Mouse (Mus musculus): ENCODE data around the gene B4galt7. TPM values are rescaled to one million over a fixed set of nuclear protein-coding genes. Genes with fewer than 3 reads are reported as not detected.
"Not testable (repeated sequence)": the region's sequence is repeated elsewhere in the genome, so short reads cannot be mapped to it uniquely, and the experiment has no call there.

Gene B4galt7
- polyA plus RNA-seq, 1 experiment from 2014 or later: 5.9 TPM

DNA sequence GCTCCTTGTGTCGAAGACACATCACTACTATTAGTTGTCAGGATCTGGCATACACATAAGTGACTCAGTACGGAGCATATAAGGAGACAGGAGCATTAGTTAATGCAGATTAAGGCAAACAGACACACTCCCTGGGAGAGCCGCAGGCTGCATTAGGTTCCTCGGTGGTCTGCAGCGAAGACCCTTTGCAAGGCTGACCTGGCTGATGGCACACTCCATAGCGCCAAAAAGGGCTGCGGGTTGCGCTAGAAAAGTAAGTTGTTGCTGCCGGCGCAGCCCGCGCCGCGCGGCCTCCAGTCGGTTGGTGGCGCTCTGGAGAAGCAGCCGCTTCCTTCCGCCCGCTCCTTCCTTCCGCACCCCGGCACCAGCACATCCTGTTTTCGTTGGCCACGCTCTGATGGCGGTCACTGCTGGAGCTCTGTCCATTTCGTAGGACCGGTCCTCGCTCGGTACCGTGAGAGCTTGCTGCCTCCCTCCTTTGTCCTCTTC is 35.0 kb downstream of the B4galt7 start, which contains the start of gene Ddx46:
Gene Ddx46 (plus strand): TSS at position 389 of the 489 bp plus-strand sequence.
- Histone ChIP-seq H3K36me3 (replicated peaks) (peaks cover 52% of the 10 kb centered on the region), H3K9ac (peak within 1 kb of the TSS; percentile 86), H3K4me2 (peak within 1 kb of the TSS; percentile 84), H3K27ac (replicated peaks) (peak within 1 kb of the TSS; percentile 57), H3K9me3 (replicated peaks) (no peaks in the 10 kb centered on the region), H3K4me1 (replicated peaks) (peaks cover 24% of the 10 kb centered on the region), H3K27me3 (no peaks in the 10 kb centered on the region), H3K4me3 (replicated peaks) (peak within 1 kb of the TSS; percentile 98)
- peak; percentile 89 for ATAC-seq (ENCODE audit: insufficient read depth)
- whole genome bisulfite sequencing (ENCODE audit: insufficient replicate concordance): 4% methylated on average over 30 of the region's 30 CpGs

DNA sequence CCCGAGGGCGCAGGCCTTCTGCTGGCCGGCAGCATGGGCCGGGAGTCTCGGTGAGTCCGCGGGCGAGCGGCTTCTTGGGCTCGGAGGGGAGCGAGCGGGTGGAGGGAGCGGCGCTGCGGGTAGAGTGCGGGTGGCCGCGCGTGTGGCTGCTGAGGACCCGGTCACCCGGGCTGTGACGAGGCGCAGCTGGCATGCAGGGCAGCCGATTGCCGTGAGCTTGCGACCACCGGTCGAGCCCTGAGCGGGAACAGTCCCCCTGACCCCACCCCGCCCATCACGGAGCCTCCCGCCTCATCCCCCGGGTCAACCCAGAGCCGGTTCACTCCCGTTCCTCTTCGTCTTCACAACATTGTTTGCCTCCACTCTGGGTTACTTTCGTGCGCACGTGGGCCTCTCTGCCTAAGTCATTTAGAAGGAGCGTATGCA is 35.5 kb downstream of the B4galt7 start:
- Histone ChIP-seq H3K4me3 (replicated peaks) (peak overlapping the region; percentile 98), H3K9me3 (replicated peaks) (no peaks in the 10 kb centered on the region), H3K27ac (replicated peaks) (peak overlapping the region; percentile 57), H3K9ac (peak overlapping the region; percentile 86), H3K4me2 (peak overlapping the region; percentile 84), H3K27me3 (no peaks in the 10 kb centered on the region), H3K36me3 (replicated peaks) (peaks cover 57% of the 10 kb centered on the region), H3K4me1 (replicated peaks) (peaks cover 24% of the 10 kb centered on the region)
- ATAC-seq (ENCODE audit: insufficient read depth): peak; percentile 70
- under 1% methylated on average over 40 of the region's 40 CpGs for WGBS (ENCODE audit: insufficient replicate concordance)

DNA sequence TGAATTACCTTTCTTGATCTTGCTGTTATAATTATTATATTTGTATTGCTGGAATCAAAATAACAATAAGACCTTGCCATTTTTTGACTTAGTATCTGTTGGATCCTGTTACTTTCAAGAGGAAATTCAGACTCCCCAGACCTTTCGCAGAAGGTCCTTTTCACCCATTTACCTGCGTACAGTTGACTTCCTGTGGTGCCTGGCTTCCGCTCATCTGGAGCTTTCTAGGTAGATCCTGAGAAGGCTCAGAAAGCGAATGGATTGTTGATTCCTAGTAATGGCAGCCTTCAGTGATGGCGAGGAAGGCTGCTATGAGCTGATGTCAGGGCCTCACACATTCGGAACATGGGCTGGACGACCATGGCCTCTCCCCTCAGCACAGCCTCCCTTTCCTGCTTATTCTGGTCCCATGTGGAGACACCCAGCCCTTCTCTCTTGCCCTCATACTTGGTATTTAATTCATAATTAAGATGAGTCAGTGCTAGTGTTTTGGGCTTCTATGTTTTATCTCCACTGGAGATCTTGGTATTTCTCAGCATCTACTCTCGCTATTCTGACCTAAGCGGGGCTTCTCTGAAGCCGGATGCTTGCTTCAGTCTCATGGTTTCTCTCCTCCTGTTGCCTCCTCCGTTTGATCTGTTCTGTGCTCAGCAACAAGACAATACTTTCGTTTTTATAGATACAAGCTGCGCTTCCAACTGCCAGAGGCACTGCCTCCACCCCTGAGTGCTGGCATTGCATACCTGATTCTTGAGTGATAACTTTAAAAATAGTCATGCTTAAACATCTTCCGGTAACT is 36.7 kb downstream of the B4galt7 start:
- Histone ChIP-seq H3K4me1 (replicated peaks) (peaks cover 24% of the 10 kb centered on the region), H3K9ac (peak overlapping the region; percentile 86; the same call in 1 of the 2 replicates), H3K4me2 (peak overlapping the region; percentile 84), H3K4me3 (replicated peaks) (peak overlapping the region; percentile 98), H3K36me3 (replicated peaks) (peaks cover 59% of the 10 kb centered on the region), H3K27ac (replicated peaks) (no peak overlapping the region), H3K27me3 (no peaks in the 10 kb centered on the region), H3K9me3 (replicated peaks) (no peaks in the 10 kb centered on the region)
- no peak for ATAC-seq (ENCODE audit: insufficient read depth)
- 81% methylated on average over 14 of the region's 14 CpGs for WGBS (ENCODE audit: insufficient replicate concordance)

DNA sequence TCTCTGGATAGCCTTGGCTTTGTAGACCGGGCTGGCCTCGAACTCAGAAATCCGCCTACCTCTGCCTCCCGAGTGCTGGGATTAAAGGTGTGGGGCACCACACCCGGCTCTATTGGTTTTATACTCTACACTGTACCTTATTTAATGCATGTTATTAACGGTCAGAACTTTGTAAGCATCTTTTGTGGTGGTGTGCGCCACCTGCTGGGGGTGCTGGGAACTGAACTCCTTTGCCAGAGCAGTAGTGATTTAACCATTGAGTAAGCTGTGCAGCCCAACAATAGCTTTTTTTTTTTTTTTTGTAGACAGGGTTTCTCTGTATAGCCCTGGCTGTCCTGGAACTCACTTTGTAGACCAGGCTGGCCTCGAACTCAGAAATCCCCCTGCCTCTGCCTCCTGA is 40.8 kb downstream of the B4galt7 start:
- ATAC-seq (ENCODE audit: insufficient read depth); H3K27ac ChIP-seq (replicated peaks); H3K4me2 ChIP-seq; H3K27me3 ChIP-seq; H3K4me3 ChIP-seq (replicated peaks); H3K9ac ChIP-seq; H3K9me3 ChIP-seq (replicated peaks): not testable (repeated sequence)
- Histone ChIP-seq H3K36me3 (replicated peaks) (peaks cover 64% of the 10 kb centered on the region), H3K4me1 (replicated peaks) (peaks cover 15% of the 10 kb centered on the region)
- WGBS (ENCODE audit: insufficient replicate concordance): 35% methylated on average over 8 of the region's 8 CpGs

DNA sequence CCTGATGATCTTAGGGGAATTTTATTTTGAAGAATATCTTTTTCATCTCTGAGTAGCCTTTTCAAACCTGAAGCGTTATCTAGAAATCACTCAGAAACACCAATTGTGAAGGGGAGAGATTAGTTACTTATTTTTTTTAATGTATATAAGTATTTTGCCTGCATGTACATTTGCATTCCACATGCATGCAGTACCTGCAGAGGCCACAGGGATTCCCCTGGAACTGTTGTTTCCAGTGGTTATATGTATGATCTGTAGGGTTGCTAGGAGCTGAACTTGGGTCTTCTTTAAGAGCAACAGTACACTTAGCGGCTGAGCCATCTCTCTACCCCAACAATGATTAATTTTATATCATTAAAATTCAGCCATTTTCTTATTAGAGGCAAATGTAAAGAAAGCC is 44.8 kb downstream of the B4galt7 start:
- no peak for ATAC-seq (ENCODE audit: insufficient read depth)

DNA sequence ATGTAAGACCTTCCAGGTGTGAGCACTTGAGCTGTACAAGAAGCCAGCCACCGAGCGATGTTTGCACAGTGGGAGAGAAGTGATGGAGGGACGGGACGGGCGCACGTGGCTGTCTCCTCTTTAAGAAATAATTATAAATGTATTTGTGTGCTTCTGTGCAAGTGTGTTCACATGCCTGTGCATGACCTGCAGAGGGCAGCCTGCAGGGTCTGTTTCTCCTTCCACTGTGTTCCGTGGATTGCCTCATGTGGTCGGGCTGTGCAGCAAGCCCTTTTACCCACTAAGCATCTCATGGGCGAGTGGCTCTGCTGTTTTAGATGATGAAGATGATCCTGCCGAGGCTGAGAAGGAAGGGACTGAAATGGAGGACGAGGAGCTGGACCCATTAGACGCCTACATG is 50.4 kb downstream of the B4galt7 start:
- H3K27ac ChIP-seq (replicated peaks): no peak overlapping the region
- ATAC-seq (ENCODE audit: insufficient read depth): no peak
- H3K36me3 ChIP-seq (replicated peaks): peaks cover 100% of the 10 kb centered on the region
- no peaks in the 10 kb centered on the region for H3K9me3 ChIP-seq (replicated peaks)
- no peak overlapping the region for H3K9ac ChIP-seq
- no peak overlapping the region for H3K4me3 ChIP-seq (replicated peaks)
- H3K4me1 ChIP-seq (replicated peaks): no peaks in the 10 kb centered on the region; the same call in 1 of the 2 replicates
- H3K27me3 ChIP-seq: no peaks in the 10 kb centered on the region
- 90% methylated on average over 12 of the region's 12 CpGs for WGBS (ENCODE audit: insufficient replicate concordance)
- no peak overlapping the region for H3K4me2 ChIP-seq

More for the DNA sequence above, 44.8 kb downstream of the B4galt7 start:
- Histone ChIP-seq H3K27ac (replicated peaks) (no peak overlapping the region), H3K4me1 (replicated peaks) (no peaks in the 10 kb centered on the region), H3K36me3 (replicated peaks) (peaks cover 81% of the 10 kb centered on the region), H3K9me3 (replicated peaks) (no peaks in the 10 kb centered on the region), H3K4me2 (no peak overlapping the region), H3K4me3 (replicated peaks) (no peak overlapping the region), H3K9ac (no peak overlapping the region), H3K27me3 (no peaks in the 10 kb centered on the region)
- WGBS (ENCODE audit: insufficient replicate concordance): 83% methylated on average over 2 of the region's 2 CpGs

DNA sequence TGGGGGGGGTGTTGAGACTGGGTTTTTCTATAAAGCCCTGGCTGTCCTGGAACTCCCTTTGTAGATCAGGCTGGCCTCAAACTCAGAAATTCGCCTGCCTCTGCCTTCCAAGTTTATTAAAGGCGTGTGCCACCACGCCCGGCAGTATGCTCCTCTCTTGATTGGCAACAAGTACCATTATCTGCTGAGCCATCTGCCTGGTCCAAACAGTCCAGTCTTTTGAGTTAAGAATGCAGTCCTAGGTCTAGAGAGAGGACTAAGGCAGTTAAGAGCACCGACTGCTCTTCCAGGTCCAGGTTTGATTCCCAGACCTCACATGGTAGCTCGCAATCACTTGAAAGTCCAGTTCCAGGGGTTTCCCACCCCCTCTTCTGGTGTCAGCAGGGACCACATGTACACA is 51.3 kb downstream of the B4galt7 start:
- 71% methylated on average over 6 of the region's 6 CpGs for WGBS (ENCODE audit: insufficient replicate concordance)
- H3K4me3 ChIP-seq (replicated peaks): no peak overlapping the region
- ATAC-seq (ENCODE audit: insufficient read depth): no peak; the same call in 1 of the 2 replicates

More for the DNA sequence above, 51.3 kb downstream of the B4galt7 start:
- H3K4me2 ChIP-seq: no peak overlapping the region
- no peaks in the 10 kb centered on the region for H3K27me3 ChIP-seq
- no peaks in the 10 kb centered on the region for H3K9me3 ChIP-seq (replicated peaks)
- no peaks in the 10 kb centered on the region; the same call in 1 of the 2 replicates for H3K4me1 ChIP-seq (replicated peaks)
- H3K9ac ChIP-seq: no peak overlapping the region
- H3K36me3 ChIP-seq (replicated peaks): peaks cover 100% of the 10 kb centered on the region
- no peak overlapping the region for H3K27ac ChIP-seq (replicated peaks)

Other genes starting within 250 kb of the B4galt7 start
- 58.8 and 62.1 TPM in 2 replicates for gene Lman2, start 237.1 kb upstream of the B4galt7 start, polyA plus RNA-seq (2015; fragmentation: Nextera tagmentation; extraction: Ambion mirVana)
- 2.2 and 2.9 TPM in 2 replicates for gene Rgs14, start 230.2 kb upstream of the B4galt7 start, polyA plus RNA-seq (2015; fragmentation: Nextera tagmentation; extraction: Ambion mirVana)
- gene Slc34a1, start 201.7 kb upstream of the B4galt7 start, polyA plus RNA-seq (2015; fragmentation: Nextera tagmentation; extraction: Ambion mirVana): not detected in 2 replicates
- gene Pfn3, start 184.7 kb upstream of the B4galt7 start, polyA plus RNA-seq (2015; fragmentation: Nextera tagmentation; extraction: Ambion mirVana): not detected in 2 replicates
- 118 and 151 TPM in 2 replicates for gene F12, start 173.1 kb upstream of the B4galt7 start, polyA plus RNA-seq (2015; fragmentation: Nextera tagmentation; extraction: Ambion mirVana)
- 24.3 and 27.6 TPM in 2 replicates for gene Grk6, start 154.8 kb upstream of the B4galt7 start, polyA plus RNA-seq (2015; fragmentation: Nextera tagmentation; extraction: Ambion mirVana)
- not detected in 2 replicates for gene Prr7, start 135.6 kb upstream of the B4galt7 start, polyA plus RNA-seq (2015; fragmentation: Nextera tagmentation; extraction: Ambion mirVana)
- gene Dbn1, start 111.8 kb upstream of the B4galt7 start, polyA plus RNA-seq (2015; fragmentation: Nextera tagmentation; extraction: Ambion mirVana): 7.5 and 7.6 TPM in 2 replicates
- gene Pdlim7, start 86.2 kb upstream of the B4galt7 start, polyA plus RNA-seq (2015; fragmentation: Nextera tagmentation; extraction: Ambion mirVana): 25.2 and 29.5 TPM in 2 replicates
- 9.6 and 11.0 TPM in 2 replicates for gene Dok3, start 70.6 kb upstream of the B4galt7 start, polyA plus RNA-seq (2015; fragmentation: Nextera tagmentation; extraction: Ambion mirVana)
- 23.6 and 24.3 TPM in 2 replicates for gene Ddx41, start 63.2 kb upstream of the B4galt7 start, polyA plus RNA-seq (2015; fragmentation: Nextera tagmentation; extraction: Ambion mirVana)
- 7.5 and 11.0 TPM in 2 replicates for gene Fam193b, start 28.8 kb upstream of the B4galt7 start, polyA plus RNA-seq (2015; fragmentation: Nextera tagmentation; extraction: Ambion mirVana)
- gene Tmed9, start 26.2 kb upstream of the B4galt7 start, polyA plus RNA-seq (2015; fragmentation: Nextera tagmentation; extraction: Ambion mirVana): 55.2 and 63.2 TPM in 2 replicates
- 13.3 and 14.7 TPM in 2 replicates for gene Caml, start 23.1 kb downstream of the B4galt7 start, polyA plus RNA-seq (2015; fragmentation: Nextera tagmentation; extraction: Ambion mirVana)
- gene Ddx46, start 35.1 kb downstream of the B4galt7 start, polyA plus RNA-seq (2015; fragmentation: Nextera tagmentation; extraction: Ambion mirVana): 13.2 and 14.0 TPM in 2 replicates
- gene B230219D22Rik, start 93.2 kb downstream of the B4galt7 start, polyA plus RNA-seq (2015; fragmentation: Nextera tagmentation; extraction: Ambion mirVana): 10.7 and 11.3 TPM in 2 replicates
- gene Txndc15, start 114.8 kb downstream of the B4galt7 start, polyA plus RNA-seq (2015; fragmentation: Nextera tagmentation; extraction: Ambion mirVana): 28.9 and 31.0 TPM in 2 replicates
- 32.0 and 32.4 TPM in 2 replicates for gene Pcbd2, start 127.5 kb downstream of the B4galt7 start, polyA plus RNA-seq (2015; fragmentation: Nextera tagmentation; extraction: Ambion mirVana)
- not detected in 2 replicates for gene Catsper3, start 184.7 kb downstream of the B4galt7 start, polyA plus RNA-seq (2015; fragmentation: Nextera tagmentation; extraction: Ambion mirVana)
- gene Pitx1, start 236.3 kb downstream of the B4galt7 start, polyA plus RNA-seq (2015; fragmentation: Nextera tagmentation; extraction: Ambion mirVana): 0.03 and 0.09 TPM in 2 replicates